Mouse (Mus musculus): ENCODE results near the gene Stt3b. TPM values are rescaled to one million over a fixed set of nuclear protein-coding genes. Genes with fewer than 3 reads are reported as not detected.

The Stt3b gene
- polyA plus RNA-seq, 1 experiment from 2014 or later = 88.4 TPM

DNA sequence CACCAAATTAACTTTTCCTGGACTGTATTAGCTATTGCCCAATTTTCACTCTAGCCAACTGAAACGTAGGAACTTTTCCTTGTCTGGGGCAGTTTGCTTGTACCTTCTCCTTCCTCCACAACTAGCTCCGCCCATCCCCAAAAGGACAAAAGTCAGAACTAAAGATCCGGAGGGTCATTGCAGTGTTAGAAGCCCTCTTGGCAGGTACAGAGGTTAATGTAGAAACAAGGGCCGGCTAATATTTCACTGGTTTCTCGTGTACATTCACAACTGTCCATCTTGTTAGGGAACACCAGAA is 951 bp upstream of the Stt3b start:
- no peaks in the 10 kb centered on the region for H3K9me3 ChIP-seq
- H3K4me3 ChIP-seq = peak overlapping the region; percentile 99
- peak overlapping the region; percentile 99 for H3K27ac ChIP-seq
- peak overlapping the region; percentile 60 for H3K4me2 ChIP-seq
- H3K4me1 ChIP-seq (replicated peaks) = peaks cover 23% of the 10 kb centered on the region
- no peak for ATAC-seq (ENCODE audit: low FRiP score)
- no peaks in the 10 kb centered on the region for H3K27me3 ChIP-seq
- no peaks in the 10 kb centered on the region for H3K36me3 ChIP-seq
- H3K9ac ChIP-seq = peak overlapping the region; percentile 80; the same call in 1 of the 2 replicates
- 5% methylated on average over 5 of the region's 5 CpGs for WGBS

GRCm38 (mm10) chr9:115309977-115310345 is 260 bp downstream of the Stt3b start:
- WGBS = under 1% methylated on average over 30 of the region's 42 CpGs
- peak overlapping the region; percentile 99 for H3K4me3 ChIP-seq
- peaks cover 32% of the 10 kb centered on the region for H3K4me1 ChIP-seq (replicated peaks)
- H3K9me3 ChIP-seq = no peaks in the 10 kb centered on the region
- peak overlapping the region; percentile 72 for H3K4me2 ChIP-seq
- H3K36me3 ChIP-seq = no peaks in the 10 kb centered on the region
- no peaks in the 10 kb centered on the region for H3K27me3 ChIP-seq
- ATAC-seq (ENCODE audit: low FRiP score) = peak; percentile 78; the same call in 1 of the 2 replicates
- H3K9ac ChIP-seq = peak overlapping the region; percentile 98
- H3K27ac ChIP-seq = peak overlapping the region; percentile 99

DNA sequence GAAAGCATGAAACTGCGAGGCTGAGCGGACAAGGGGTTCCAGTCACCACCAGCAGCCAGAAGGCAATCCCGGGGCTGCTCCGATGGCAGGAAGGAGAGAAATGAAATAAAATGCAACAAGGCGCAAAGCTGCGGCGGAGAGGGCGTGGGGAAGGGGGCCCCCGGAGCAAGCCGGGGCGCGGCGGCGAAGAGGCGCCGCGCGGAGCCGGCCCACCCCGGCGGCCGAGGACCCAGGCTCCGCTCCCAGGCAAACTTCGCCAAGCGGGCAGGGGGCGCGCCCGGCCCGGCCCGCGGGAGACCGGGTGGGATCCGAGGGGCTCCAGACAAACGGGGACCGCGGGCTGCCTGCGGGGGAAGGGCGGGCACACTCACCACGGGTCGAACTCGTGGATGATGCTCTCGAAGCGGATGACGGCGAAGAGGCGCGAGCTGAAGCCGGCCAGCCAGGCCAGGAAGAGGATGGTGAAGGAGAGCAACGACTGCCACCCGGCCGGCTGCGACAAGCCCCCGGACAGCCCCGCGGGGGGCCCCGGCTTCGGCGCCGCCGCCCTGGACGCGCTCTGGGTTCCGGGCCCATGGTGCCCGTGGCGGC is 745 bp downstream of the Stt3b start:
- ATAC-seq (ENCODE audit: low FRiP score) = peak; percentile 15
- H3K27me3 ChIP-seq = no peaks in the 10 kb centered on the region
- peak overlapping the region; percentile 99 for H3K4me3 ChIP-seq
- no peaks in the 10 kb centered on the region for H3K9me3 ChIP-seq
- no peaks in the 10 kb centered on the region for H3K36me3 ChIP-seq
- peak overlapping the region; percentile 99 for H3K27ac ChIP-seq
- H3K4me1 ChIP-seq (replicated peaks) = peaks cover 37% of the 10 kb centered on the region
- H3K9ac ChIP-seq = peak overlapping the region; percentile 98
- H3K4me2 ChIP-seq = peak overlapping the region; percentile 72
- under 1% methylated on average over 62 of the region's 65 CpGs for WGBS

DNA sequence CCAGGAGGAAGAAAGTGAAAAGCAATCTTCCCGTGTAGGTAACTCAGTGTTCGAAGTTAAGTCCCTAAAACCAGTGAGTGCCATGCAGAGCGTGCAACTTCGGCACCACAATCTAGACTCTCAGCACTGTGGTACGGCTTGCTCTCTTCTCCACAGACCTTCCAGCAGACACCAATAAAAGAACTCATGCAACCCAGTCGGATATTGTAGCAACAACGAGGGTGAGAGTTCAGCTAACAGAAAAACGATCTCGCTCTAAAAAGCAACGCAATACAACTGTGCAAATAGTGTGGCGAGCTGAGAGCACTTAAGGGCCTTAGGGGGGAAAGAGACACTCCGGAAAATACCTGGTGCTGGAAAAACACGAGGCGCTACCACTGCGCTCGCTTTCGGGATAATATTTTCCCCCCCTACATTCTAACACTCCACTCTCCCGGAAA is 1.3 kb downstream of the Stt3b start:
- peak overlapping the region; percentile 99 for H3K4me3 ChIP-seq
- WGBS = 0% methylated on average over 18 of the region's 18 CpGs
- peaks cover 38% of the 10 kb centered on the region for H3K4me1 ChIP-seq (replicated peaks)
- no peaks in the 10 kb centered on the region for H3K36me3 ChIP-seq
- H3K27me3 ChIP-seq = no peaks in the 10 kb centered on the region
- no peak for ATAC-seq (ENCODE audit: low FRiP score)
- peak overlapping the region; percentile 99 for H3K27ac ChIP-seq
- peak overlapping the region; percentile 98 for H3K9ac ChIP-seq
- H3K9me3 ChIP-seq = no peaks in the 10 kb centered on the region
- peak overlapping the region; percentile 72 for H3K4me2 ChIP-seq

DNA sequence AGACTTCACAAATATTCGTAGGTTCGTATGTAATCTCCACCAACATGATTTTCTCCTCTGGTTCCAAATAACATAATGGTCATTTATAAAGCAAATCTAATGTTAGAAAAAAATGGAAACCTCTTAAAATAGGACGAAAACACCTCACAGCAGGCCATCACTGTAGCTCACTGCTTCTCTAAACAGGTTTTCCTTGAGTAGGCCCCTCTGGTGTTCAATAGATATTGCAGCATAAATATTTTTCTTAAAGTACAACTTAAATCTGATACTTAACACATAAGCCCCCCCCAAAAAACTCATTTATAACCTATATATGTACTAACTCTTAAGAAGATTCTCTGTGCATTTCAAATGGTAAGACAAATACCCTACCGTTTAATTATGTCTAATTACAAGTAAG is 1.8 kb downstream of the Stt3b start:
- H3K4me3 ChIP-seq = peak overlapping the region; percentile 99
- H3K27ac ChIP-seq = no peak overlapping the region
- H3K27me3 ChIP-seq = no peaks in the 10 kb centered on the region
- ATAC-seq (ENCODE audit: low FRiP score) = no peak
- peaks cover 39% of the 10 kb centered on the region for H3K4me1 ChIP-seq (replicated peaks)
- H3K4me2 ChIP-seq = peak overlapping the region; percentile 72
- no peaks in the 10 kb centered on the region for H3K36me3 ChIP-seq
- peak overlapping the region; percentile 98 for H3K9ac ChIP-seq
- 22% methylated on average over 4 of the region's 4 CpGs for WGBS
- no peaks in the 10 kb centered on the region for H3K9me3 ChIP-seq

GRCm38 (mm10) chr9:115306202-115306601 is 4.0 kb downstream of the Stt3b start:
- Histone ChIP-seq H3K4me1 (replicated peaks) (peaks cover 56% of the 10 kb centered on the region), H3K4me2 (peak overlapping the region; percentile 72), H3K9ac (peak overlapping the region; percentile 46; the same call in 1 of the 2 replicates), H3K9me3 (no peaks in the 10 kb centered on the region), H3K4me3 (peak overlapping the region; percentile 99), H3K27me3 (no peaks in the 10 kb centered on the region), H3K36me3 (no peaks in the 10 kb centered on the region), H3K27ac (0 out of 2 replicates have a peak overlapping the region, but pooled peaks have one; percentile 2)
- WGBS = 40% methylated on average over 6 of the region's 6 CpGs
- ATAC-seq (ENCODE audit: low FRiP score) = no peak

DNA sequence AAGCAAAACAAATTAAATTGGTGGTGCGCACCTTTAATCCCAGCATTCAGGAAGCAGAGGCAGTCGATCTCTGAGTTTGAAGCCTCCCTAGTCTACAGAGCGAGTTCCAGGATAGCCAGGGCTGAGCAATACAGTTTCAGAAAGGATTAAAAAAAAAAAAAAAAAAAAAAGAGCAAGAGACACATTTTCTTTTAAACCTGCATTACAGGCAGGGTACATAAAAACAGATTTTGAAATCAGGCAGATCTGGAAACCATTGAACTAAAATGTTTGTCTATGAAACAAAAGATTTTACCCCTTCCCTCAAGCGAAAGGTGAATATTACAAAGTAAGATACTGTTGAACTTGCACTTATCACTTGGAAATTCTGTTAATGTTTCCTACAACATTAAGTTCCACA is 6.1 kb downstream of the Stt3b start:
- no peak overlapping the region for H3K9ac ChIP-seq
- H3K36me3 ChIP-seq = no peaks in the 10 kb centered on the region
- ATAC-seq (ENCODE audit: low FRiP score) = no peak
- no peak overlapping the region for H3K27ac ChIP-seq
- whole genome bisulfite sequencing = 84% methylated on average over 4 of the region's 4 CpGs
- H3K4me3 ChIP-seq = no peak overlapping the region
- H3K9me3 ChIP-seq = no peaks in the 10 kb centered on the region
- no peaks in the 10 kb centered on the region for H3K27me3 ChIP-seq
- no peak overlapping the region for H3K4me2 ChIP-seq
- H3K4me1 ChIP-seq (replicated peaks) = peaks cover 67% of the 10 kb centered on the region

DNA sequence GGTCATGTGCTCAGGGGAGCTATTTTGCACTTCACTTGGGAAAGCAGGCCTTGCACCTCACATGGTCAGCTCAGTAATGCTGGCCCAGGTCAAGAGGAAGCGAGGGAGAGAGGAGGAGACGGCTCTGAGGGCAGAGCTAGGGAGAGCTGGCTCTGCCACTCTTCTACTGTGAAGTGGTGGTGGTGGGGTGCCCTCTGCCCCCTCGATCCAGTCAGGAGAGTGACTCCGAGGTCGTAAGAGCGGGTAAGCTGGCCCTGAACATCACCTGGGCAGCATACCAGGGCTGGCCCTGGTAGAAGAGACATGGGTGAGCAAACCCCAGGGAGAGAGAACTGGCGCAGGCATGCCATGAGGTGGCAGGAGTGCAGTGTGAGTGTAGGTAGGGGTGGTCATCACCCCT is 8.6 kb downstream of the Stt3b start:
- no peak overlapping the region for H3K9ac ChIP-seq
- no peak for ATAC-seq (ENCODE audit: low FRiP score)
- H3K27ac ChIP-seq = no peak overlapping the region
- no peak overlapping the region for H3K4me2 ChIP-seq
- H3K36me3 ChIP-seq = no peaks in the 10 kb centered on the region
- no peaks in the 10 kb centered on the region for H3K9me3 ChIP-seq
- H3K4me3 ChIP-seq = no peak overlapping the region
- 92% methylated on average over 7 of the region's 7 CpGs for WGBS
- peaks cover 56% of the 10 kb centered on the region for H3K4me1 ChIP-seq (replicated peaks)
- no peaks in the 10 kb centered on the region for H3K27me3 ChIP-seq

DNA sequence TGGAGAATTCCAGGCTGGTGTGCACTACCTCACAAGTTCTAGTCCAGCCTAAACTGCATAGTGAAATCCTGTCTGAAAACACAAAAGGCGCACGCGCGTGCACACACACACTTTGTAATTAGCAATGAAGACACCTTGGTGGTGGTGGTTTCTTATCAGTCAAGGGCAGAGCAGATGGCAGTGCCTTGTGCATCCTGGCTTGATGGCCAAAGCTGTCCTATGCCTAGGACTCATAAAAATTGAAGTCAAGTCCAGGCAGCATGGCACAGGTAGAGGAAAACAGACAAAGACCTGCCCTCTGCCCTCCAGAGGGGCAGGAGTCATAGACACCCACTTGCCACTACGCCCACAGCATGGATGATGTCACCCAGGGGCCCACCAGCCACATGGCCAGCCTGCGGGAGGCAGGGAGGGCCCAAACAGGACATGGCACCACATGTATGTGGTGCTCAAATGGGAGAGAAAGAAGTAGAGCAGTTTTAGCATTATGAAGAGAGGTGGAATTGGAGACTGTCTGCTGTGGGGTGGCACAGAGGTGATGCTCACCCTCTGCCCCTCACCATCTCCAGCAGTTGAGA is 9.1 kb downstream of the Stt3b start:
- ATAC-seq (ENCODE audit: low FRiP score) = no peak
- Histone ChIP-seq H3K27ac (no peak overlapping the region), H3K4me1 (replicated peaks) (peaks cover 55% of the 10 kb centered on the region), H3K4me3 (no peak overlapping the region), H3K4me2 (no peak overlapping the region), H3K27me3 (no peaks in the 10 kb centered on the region), H3K9me3 (no peaks in the 10 kb centered on the region), H3K9ac (no peak overlapping the region), H3K36me3 (no peaks in the 10 kb centered on the region)
- WGBS = 90% methylated on average over 6 of the region's 6 CpGs

DNA sequence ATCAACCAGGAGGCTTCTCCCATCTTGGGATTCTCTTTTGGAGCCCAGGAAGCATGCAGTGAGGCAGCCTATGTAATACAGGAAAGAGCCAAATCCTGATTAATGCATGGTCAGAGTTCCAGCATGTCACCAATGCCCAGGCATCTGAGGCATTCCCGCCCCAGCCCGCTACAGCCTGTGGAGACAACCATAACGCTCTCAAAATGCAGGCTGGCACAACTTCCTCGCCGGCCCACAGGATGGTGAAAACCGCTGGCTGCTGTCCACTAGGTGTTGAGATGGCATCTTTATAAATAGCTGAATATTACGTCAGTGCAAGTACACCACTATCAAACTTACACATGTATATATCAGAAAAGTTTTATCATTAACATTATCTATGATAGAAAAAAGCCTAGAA is 13.5 kb downstream of the Stt3b start:
- Histone ChIP-seq H3K4me2 (no peak overlapping the region), H3K9me3 (no peaks in the 10 kb centered on the region), H3K36me3 (no peaks in the 10 kb centered on the region), H3K9ac (no peak overlapping the region), H3K27ac (no peak overlapping the region), H3K27me3 (no peaks in the 10 kb centered on the region), H3K4me1 (replicated peaks) (peaks cover 52% of the 10 kb centered on the region), H3K4me3 (no peak overlapping the region)
- ATAC-seq (ENCODE audit: low FRiP score) = no peak
- 73% methylated on average over 7 of the region's 7 CpGs for WGBS

DNA sequence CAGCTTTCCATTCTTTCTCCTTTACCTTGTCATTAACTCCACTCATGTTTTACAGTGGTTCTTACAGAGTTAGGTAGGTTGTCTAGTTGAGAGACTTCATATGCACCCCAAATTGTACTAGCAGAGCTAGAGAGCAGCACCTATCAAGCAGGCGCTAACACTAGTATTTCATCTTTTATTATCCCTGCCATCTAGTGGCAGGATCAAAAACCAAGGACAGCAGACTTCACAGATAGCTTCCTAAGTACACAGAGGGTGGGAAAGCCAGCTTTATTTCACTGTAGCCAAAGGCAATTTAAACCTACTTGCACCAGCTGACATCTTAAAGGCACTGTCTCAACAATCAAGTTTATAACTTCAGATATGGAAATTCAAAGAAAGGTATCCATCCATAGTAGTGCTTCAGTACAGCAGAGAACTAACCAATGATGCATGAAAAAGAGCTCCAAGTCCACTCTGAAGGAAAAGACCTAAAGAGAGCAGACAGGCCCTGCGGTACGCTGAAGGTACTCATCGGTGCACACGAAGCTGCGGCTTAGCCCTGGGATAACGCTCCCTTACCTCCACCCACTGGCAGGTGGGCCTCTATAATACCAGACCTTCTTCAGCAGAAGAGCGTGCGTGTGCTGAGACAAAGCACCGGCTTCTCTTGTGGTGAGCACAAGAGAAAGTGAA is 16.2 kb downstream of the Stt3b start:
- no peak overlapping the region for H3K4me2 ChIP-seq
- H3K4me1 ChIP-seq (replicated peaks) = peaks cover 38% of the 10 kb centered on the region
- H3K36me3 ChIP-seq = no peaks in the 10 kb centered on the region
- H3K27ac ChIP-seq = no peak overlapping the region
- H3K27me3 ChIP-seq = no peaks in the 10 kb centered on the region
- no peak overlapping the region for H3K4me3 ChIP-seq
- no peaks in the 10 kb centered on the region for H3K9me3 ChIP-seq
- 85% methylated on average over 10 of the region's 10 CpGs for WGBS
- no peak for ATAC-seq (ENCODE audit: low FRiP score)
- H3K9ac ChIP-seq = no peak overlapping the region

DNA sequence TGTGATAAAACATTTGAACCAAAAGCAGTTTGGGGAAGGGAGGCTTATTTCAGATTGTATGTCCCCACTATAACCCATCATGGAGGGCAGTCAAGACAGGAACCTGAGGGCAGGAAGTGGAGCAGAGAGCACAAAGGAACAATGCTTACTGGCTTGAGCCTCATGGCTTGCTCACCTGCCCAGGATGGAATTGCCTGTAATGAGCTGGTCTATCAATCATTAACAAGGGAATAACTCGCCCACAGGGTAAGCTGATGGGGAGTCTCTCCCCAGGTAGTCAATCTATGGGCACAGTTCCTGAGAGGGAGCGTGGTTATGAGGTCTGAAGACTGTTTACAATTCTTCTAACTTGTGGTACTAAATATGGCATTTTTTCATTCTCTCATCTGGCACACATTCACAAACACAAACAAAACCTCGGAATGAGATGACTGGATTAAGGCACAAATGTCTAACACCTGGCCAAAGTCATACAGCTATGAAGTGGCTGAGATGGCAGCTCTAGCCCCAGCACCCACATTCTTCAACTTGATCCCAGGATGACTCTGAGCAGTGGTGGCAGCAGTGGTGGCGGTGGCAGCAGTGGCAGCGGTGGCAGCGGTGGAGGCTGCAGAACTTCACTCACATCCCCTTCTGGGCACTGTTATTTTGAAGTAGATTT is 22.3 kb downstream of the Stt3b start:
- 95% methylated on average over 6 of the region's 6 CpGs for WGBS
- H3K27me3 ChIP-seq = no peaks in the 10 kb centered on the region
- H3K4me3 ChIP-seq = no peak overlapping the region
- H3K36me3 ChIP-seq = no peaks in the 10 kb centered on the region
- H3K9me3 ChIP-seq = no peaks in the 10 kb centered on the region
- no peak overlapping the region for H3K9ac ChIP-seq
- peaks cover 29% of the 10 kb centered on the region for H3K4me1 ChIP-seq (replicated peaks)
- H3K4me2 ChIP-seq = no peak overlapping the region
- no peak overlapping the region for H3K27ac ChIP-seq
- ATAC-seq (ENCODE audit: low FRiP score) = no peak
